Mouse (Mus musculus) embryonic facial prominence, embryonic 11.5 days (tissue): ENCODE measurements at regions not wholly inside any gene's neighbourhood (a gene's known extent, or its start where the extent isn't known, plus 50 kb on each side); places are given as distances from the start of the nearest gene placed in this dataset.

Experiments
- ATAC-seq: fragments of 200-750 bp; cut with Nextera tagmentation; replicated peaks from 2 replicates; pipeline ENCODE4 v1.8.0; 2017; ENCODE audit warnings: low read depth; ENCODE audit not compliant: insufficient number of reproducible peaks, low FRiP score, low TSS enrichment
- DNase-seq: peaks from one replicate; pipeline ENCODE4 v3.0.0-alpha.2; 2015; ENCODE audit warnings: low spot score
- H3K27ac ChIP-seq: fragments of 300-500 bp; sonication (generic); replicated peaks from 2 replicates; pipeline ENCODE4 v1.5.1; 2014; ENCODE audit warnings: mild to moderate bottlenecking, low read depth, low read length, control low read depth
- H3K27me3 ChIP-seq: fragments of 300-500 bp; sonication (generic); 2 replicates; pipeline ENCODE4 v1.6.1; 2014; ENCODE audit warnings: mild to moderate bottlenecking, low read length, moderate library complexity, mixed read lengths; ENCODE audit not compliant: control insufficient read depth, insufficient read depth
- H3K36me3 ChIP-seq: fragments of 300-500 bp; sonication (generic); replicated peaks from 2 replicates; pipeline ENCODE4 v1.6.1; 2014; ENCODE audit warnings: low read depth, mild to moderate bottlenecking, low read length, moderate library complexity, mixed read lengths; ENCODE audit not compliant: control insufficient read depth, insufficient read depth
- H3K4me1 ChIP-seq: fragments of 300-500 bp; sonication (generic); 2 replicates; pipeline ENCODE4 v1.6.1; 2014; ENCODE audit warnings: low read length, mixed read lengths; ENCODE audit not compliant: control insufficient read depth, insufficient read depth
- H3K4me2 ChIP-seq: fragments of 300-500 bp; sonication (generic); 2 replicates; pipeline ENCODE4 v1.6.1; 2014; ENCODE audit warnings: low read depth, mild to moderate bottlenecking, control low read depth, low read length, moderate library complexity
- H3K4me3 ChIP-seq: fragments of 300-500 bp; sonication (generic); 2 replicates; pipeline ENCODE4 v1.5.1; 2014; ENCODE audit warnings: low read depth, low read length, control low read depth
- H3K9ac ChIP-seq: fragments of 300-500 bp; sonication (generic); replicated peaks from 2 replicates; pipeline ENCODE4 v1.6.1; 2014; ENCODE audit warnings: mild to moderate bottlenecking, control low read depth, low read length
- H3K9me3 ChIP-seq: fragments of 300-500 bp; sonication (generic); replicated peaks from 2 replicates; pipeline ENCODE4 v1.6.1; 2016; ENCODE audit warnings: mild to moderate bottlenecking, low read length, inconsistent platforms, mixed read lengths; ENCODE audit not compliant: control insufficient read depth
- WGBS: fragments of 180-500 bp; shearing (Covaris S2); extraction: QIAGEN DNeasy Blood & Tissue Kit; methylation state at CpG from one replicate; pipeline ENCODE4 v1.1.7; 2014; 5-methylcytosine and 5-hydroxymethylcytosine counted together

DNA sequence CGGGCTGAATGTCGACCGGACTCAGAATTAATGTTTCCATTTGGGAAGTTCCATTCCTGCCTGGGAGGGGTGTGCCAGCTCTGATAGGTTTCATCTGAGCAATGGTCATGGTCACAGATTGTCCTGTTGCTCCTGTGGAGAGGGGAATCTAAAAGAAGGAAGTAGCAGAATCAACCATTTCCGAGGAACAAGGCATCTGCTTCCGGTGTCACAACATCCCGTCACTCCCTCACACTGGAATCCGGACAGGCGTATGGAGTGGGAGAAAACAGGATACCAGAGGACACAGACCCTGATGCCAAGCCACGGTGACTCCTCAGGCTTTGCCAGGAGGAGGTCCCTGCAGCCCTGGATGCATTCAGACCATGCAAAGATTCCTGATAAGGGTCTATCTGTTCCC lies 168.0 kb downstream of the Maf start:
- Histone ChIP-seq H3K4me3 (no peak overlapping the region), H3K36me3 (no peaks in the 10 kb centered on the region), H3K9ac (no peak overlapping the region), H3K27ac (no peak overlapping the region), H3K27me3 (no peaks in the 10 kb centered on the region), H3K4me1 (no peaks in the 10 kb centered on the region), H3K9me3 (no peaks in the 10 kb centered on the region), H3K4me2 (no peak overlapping the region)
- WGBS = 81% methylated on average over 9 of the region's 9 CpGs
- ATAC-seq (no peak), DNase-seq (no peak)

- Histone ChIP-seq H3K4me1 (no peaks in the 10 kb centered on the region), H3K4me3 (no peak overlapping the region), H3K27ac (no peak overlapping the region), H3K9ac (no peak overlapping the region), H3K4me2 (no peak overlapping the region), H3K36me3 (no peaks in the 10 kb centered on the region), H3K27me3 (no peaks in the 10 kb centered on the region), H3K9me3 (no peaks in the 10 kb centered on the region)
- 82% methylated on average over 4 of the region's 4 CpGs for whole genome bisulfite sequencing
- DNase-seq (no peak), ATAC-seq (no peak)
These were observed 169.4 kb downstream of the Maf start for GRCm38 (mm10) chr8:115538236-115538635.

DNA sequence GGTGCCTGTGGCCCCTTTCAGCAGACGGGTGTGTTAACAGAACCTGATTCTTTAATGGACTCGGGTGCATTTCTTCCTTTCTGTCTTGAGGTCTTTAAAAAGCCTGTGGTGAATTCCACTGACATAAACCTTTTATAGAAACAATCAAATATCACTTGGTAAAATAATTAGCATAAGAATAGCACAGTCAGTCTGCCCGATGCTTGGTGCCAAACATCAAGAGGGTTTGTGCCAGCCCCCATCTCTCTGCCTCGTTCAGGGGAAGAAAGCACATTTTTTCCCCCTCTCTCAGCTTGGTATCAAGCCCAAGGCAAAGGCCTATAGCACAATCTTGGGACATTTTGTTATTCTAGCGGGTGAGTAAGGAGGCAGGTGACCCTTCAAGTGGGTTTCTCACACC lies 169.8 kb downstream of the Maf start:
- Histone ChIP-seq H3K9me3 (no peaks in the 10 kb centered on the region), H3K4me1 (no peaks in the 10 kb centered on the region), H3K27ac (no peak overlapping the region), H3K27me3 (no peaks in the 10 kb centered on the region), H3K4me3 (no peak overlapping the region), H3K36me3 (no peaks in the 10 kb centered on the region), H3K4me2 (no peak overlapping the region), H3K9ac (no peak overlapping the region)
- ATAC-seq (no peak), DNase-seq (no peak)
- 62% methylated on average over 5 of the region's 5 CpGs for WGBS

DNA sequence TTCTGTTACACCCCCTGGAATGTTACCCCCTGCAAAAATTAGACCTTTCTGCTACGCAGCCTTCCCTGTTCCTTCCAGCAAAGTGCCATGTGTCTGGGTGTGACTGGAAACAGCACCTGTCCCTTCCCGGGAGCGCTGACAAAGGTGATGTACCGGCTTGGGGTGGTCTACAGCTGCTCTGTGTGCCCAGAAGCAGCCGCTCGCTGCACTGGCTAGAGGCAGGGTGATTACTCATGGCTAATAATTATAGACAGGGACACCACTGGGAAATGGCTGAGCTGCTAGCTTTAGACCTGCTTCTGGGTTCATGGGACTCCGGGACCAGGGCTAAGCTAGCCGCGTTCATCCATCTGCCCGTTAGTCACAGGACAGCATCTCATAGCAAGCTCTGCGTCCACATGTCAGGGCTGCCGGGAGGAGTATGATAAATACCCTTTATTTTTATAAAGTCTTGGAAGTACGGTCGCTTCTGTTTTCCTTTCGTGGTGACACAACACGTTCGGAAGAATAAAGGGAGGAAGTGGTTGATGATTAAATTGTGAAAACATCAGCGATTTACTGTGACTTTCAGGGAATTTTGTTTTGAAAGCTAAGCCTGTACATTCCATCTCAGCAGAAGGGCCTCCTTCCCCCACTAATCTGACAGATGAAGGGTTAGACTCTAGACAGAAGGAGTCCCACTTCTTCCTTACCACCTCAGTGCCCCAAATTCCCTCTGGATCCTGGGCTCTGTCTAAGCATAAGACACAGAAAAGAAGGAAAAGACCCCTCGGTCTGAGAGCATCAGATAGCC lies 170.8 kb downstream of the Maf start:
- WGBS = 64% methylated on average over 19 of the region's 19 CpGs
- Histone ChIP-seq H3K27me3 (no peaks in the 10 kb centered on the region), H3K4me1 (no peaks in the 10 kb centered on the region), H3K4me3 (no peak overlapping the region), H3K36me3 (no peaks in the 10 kb centered on the region), H3K9me3 (no peaks in the 10 kb centered on the region), H3K27ac (no peak overlapping the region), H3K4me2 (no peak overlapping the region), H3K9ac (no peak overlapping the region)
- ATAC-seq = no peak; the same call in 1 of the 2 replicates
- no peak for DNase-seq

DNA sequence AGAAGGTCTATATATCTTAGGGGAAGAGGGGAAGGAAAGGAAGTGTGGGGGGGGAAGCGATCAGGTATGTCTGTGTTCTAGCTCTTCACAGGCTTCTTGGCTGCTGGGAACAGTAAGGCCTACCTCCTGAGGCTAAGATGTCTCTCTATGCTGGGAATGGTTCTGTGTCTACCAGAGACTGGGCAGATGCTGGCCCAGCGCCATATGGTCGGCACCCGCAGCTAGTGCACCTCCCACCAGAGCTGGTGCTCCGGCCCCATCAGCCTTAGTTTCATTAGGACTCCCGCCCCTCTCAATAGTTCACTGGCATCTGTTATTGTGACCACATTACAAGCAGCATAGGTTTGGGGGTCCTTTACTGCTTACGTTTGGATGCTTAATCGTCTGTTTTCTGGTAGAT lies 171.6 kb downstream of the Maf start:
- Histone ChIP-seq H3K4me3 (no peak overlapping the region), H3K27ac (no peak overlapping the region), H3K27me3 (no peaks in the 10 kb centered on the region), H3K36me3 (no peaks in the 10 kb centered on the region), H3K4me2 (no peak overlapping the region), H3K9ac (no peak overlapping the region), H3K4me1 (no peaks in the 10 kb centered on the region), H3K9me3 (no peaks in the 10 kb centered on the region)
- ATAC-seq (0 out of 2 replicates have a peak, but pooled peaks have one; percentile 26), DNase-seq (no peak)
- WGBS = 85% methylated on average over 8 of the region's 8 CpGs

DNA sequence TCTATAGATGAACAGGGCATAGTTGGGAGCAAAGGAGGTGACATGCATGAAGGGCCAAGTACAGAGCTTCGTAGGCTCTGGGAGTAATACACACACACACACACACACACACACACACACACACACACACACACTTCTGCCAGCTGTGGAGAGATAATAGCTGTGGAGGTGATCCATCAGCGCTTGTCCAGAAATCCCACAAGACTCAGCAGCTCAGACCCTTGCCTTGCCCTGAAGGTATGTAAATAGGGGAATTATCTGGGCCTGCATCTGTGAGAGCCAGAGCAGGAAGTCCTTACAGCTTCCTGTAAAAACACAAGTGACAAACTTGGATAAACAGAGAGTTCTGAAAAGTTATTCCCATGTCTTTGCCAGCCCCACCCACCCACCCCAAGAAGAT lies 173.6 kb downstream of the Maf start:
- H3K4me3 ChIP-seq = no peak overlapping the region
- no peak overlapping the region for H3K9ac ChIP-seq
- H3K36me3 ChIP-seq = no peaks in the 10 kb centered on the region
- WGBS = 24% methylated on average over 2 of the region's 2 CpGs
- H3K4me1 ChIP-seq = no peaks in the 10 kb centered on the region
- no peak overlapping the region for H3K4me2 ChIP-seq
- H3K27me3 ChIP-seq = no peaks in the 10 kb centered on the region
- DNase-seq (peak; percentile 8), ATAC-seq (no peak)
- no peaks in the 10 kb centered on the region for H3K9me3 ChIP-seq
- H3K27ac ChIP-seq = no peak overlapping the region

DNA sequence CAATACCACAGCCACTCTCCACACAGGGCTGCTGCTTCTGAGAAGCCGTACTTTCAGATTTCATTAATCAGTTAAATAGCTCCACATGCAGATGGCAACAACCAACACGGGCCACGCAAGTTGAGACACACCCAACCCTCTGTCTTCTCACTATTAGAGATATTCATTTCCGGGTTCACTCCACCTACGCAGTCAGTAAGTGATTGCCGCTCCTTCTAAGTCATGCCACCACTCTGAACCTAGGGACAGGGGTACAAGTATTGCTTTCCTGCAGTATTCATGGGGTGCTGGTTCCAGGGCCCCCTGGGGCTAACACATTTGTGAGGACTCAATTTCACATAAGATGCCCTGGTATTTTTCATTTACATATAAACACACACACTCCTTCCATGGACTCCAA lies 176.3 kb downstream of the Maf start:
- no peaks in the 10 kb centered on the region for H3K36me3 ChIP-seq
- 0 out of 2 replicates have a peak, but pooled peaks have one; percentile 54 for ATAC-seq
- H3K9me3 ChIP-seq = no peaks in the 10 kb centered on the region
- DNase-seq = no peak
- no peak overlapping the region for H3K9ac ChIP-seq
- no peak overlapping the region for H3K27ac ChIP-seq
- H3K27me3 ChIP-seq = no peaks in the 10 kb centered on the region
- no peak overlapping the region for H3K4me3 ChIP-seq
- no peak overlapping the region for H3K4me2 ChIP-seq
- no peaks in the 10 kb centered on the region for H3K4me1 ChIP-seq
- WGBS = 77% methylated on average over 6 of the region's 6 CpGs

DNA sequence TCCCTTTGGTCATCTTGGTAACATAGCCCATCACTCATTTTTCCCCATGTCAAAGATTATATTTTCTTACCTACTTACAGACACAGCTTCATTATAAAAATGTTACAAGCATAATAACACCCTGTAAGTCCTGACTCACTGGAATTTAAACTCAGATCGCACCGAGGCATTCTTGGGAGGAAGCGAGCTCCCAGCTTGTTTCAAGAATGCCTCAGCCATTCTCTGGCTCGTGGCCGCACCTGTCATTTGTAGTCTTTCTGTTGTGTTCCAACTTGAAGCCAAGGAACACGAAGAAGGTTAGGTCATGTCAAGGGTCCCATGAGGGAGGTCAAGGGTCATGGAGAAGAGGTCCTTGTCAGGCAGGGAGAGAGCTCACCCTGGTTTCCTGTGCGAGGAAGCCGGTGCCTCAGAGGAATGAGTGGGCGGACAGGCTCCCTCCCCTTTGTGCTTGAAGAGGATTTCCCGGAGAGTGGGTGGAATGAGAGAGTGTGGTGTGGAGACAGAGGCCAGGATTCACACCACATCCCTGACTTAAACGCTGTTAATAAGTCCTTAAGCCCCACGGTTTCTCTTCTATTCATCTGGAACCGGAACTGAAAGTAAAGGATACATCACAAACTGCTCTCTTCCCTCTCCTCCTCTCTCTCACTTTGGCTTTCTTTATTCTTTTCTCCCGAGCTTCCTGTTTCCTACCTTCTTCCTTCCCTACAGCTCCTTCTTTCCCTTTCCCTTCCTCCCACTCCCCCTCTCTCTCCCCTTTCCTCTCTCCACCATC lies 177.8 kb downstream of the Maf start:
- no peak overlapping the region for H3K9ac ChIP-seq
- no peaks in the 10 kb centered on the region for H3K4me1 ChIP-seq
- WGBS = 29% methylated on average over 14 of the region's 14 CpGs
- no peak overlapping the region for H3K4me3 ChIP-seq
- H3K27ac ChIP-seq = no peak overlapping the region
- ATAC-seq = no peak
- no peaks in the 10 kb centered on the region for H3K36me3 ChIP-seq
- no peaks in the 10 kb centered on the region for H3K27me3 ChIP-seq
- H3K9me3 ChIP-seq = no peaks in the 10 kb centered on the region
- no peak overlapping the region for H3K4me2 ChIP-seq
- peak; percentile 3 for DNase-seq
